Mouse (Mus musculus) CH12.LX (cell line): ENCODE measurements around the gene Gm10985. TPM values are rescaled to one million over a fixed set of nuclear protein-coding genes. Genes with fewer than 3 reads are reported as not detected.

ENCODE experiments used
- DNase-seq: peaks from one replicate; pipeline ENCODE4 v3.0.0-alpha.2; 2013; ENCODE audit errors: extremely low read depth
- H3K27ac ChIP-seq: 2 replicates; pipeline ENCODE4 v1.5.1; 2012; ENCODE audit warnings: low read depth, mild to moderate bottlenecking, control low read depth, moderate library complexity; ENCODE audit not compliant: insufficient read depth
- H3K27me3 ChIP-seq: replicated peaks from 2 replicates; pipeline ENCODE3; 2012; ENCODE audit warnings: inconsistent platforms
- H3K36me3 ChIP-seq, 2 experiments: replicated peaks in 1 of 2; 2 replicates each; pipeline versions ENCODE3 to v1.6.1; 2012; ENCODE audit warnings: inconsistent platforms in 1 of 2, low read length in 1 of 2, mild to moderate bottlenecking in 1 of 2, mixed read lengths in 1 of 2, moderate library complexity in 1 of 2; ENCODE audit not compliant: control insufficient read depth in 1 of 2, insufficient read depth in 1 of 2
- H3K4me1 ChIP-seq, 2 experiments: 2 replicates each; pipeline ENCODE4 v1.6.1; 2012; ENCODE audit warnings: inconsistent platforms in 1 of 2, moderate library complexity in 1 of 2; ENCODE audit not compliant: insufficient read depth in 2 of 2, control insufficient read depth in 1 of 2
- H3K4me2 ChIP-seq: 2 replicates; pipeline ENCODE4 v1.6.1; 2012; ENCODE audit warnings: low read depth, mild to moderate bottlenecking, control low read depth; ENCODE audit not compliant: poor library complexity, insufficient read depth, severe bottlenecking
- H3K4me3 ChIP-seq, 3 experiments: fragments of 150-350 bp in 1 of 3; sonication (generic) in 1 of 3; replicated peaks in 1 of 3; 2 replicates each; pipeline versions ENCODE3 to v1.5.1; 2011 to 2012; ENCODE audit warnings: low read depth in 2 of 3, low read length in 2 of 3, mild to moderate bottlenecking in 2 of 3, moderate library complexity in 2 of 3, control low read depth in 1 of 3, improper control_type of control experiment in 1 of 3, inconsistent platforms in 1 of 3, mixed read lengths in 1 of 3; ENCODE audit not compliant: poor library complexity in 1 of 3
- H3K79me2 ChIP-seq: replicated peaks from 2 replicates; pipeline ENCODE4 v1.6.1; 2012; ENCODE audit warnings: mild to moderate bottlenecking, moderate library complexity; ENCODE audit not compliant: control insufficient read depth, poor library complexity, insufficient read depth, severe bottlenecking; ENCODE audit errors: extremely low read depth
- H3K9ac ChIP-seq: 2 replicates; pipeline ENCODE4 v1.6.1; 2012; ENCODE audit warnings: low read depth, mild to moderate bottlenecking, control low read depth, moderate library complexity; ENCODE audit not compliant: insufficient read depth
- H3K9me3 ChIP-seq: replicated peaks from 2 replicates; pipeline ENCODE3; 2012; ENCODE audit warnings: low read length, inconsistent platforms, mixed read lengths
- ELF1 ChIP-seq: IDR thresholded peaks from 2 replicates; pipeline ENCODE4 v1.6.1; 2014; ENCODE audit warnings: low read depth, mild to moderate bottlenecking, inconsistent platforms, low read length, improper control_type of control experiment
- EP300 ChIP-seq: IDR thresholded peaks from 2 replicates; pipeline ENCODE4 v1.6.1; 2011; ENCODE audit warnings: low read length, improper control_type of control experiment
- GABPA ChIP-seq: IDR thresholded peaks from 2 replicates; pipeline ENCODE4 v1.6.1; 2012; ENCODE audit warnings: low read depth, low read length, improper control_type of control experiment, inconsistent platforms; ENCODE audit not compliant: insufficient replicate concordance
- HCFC1 ChIP-seq: IDR thresholded peaks from 2 replicates; pipeline ENCODE4 v1.6.1; 2012; ENCODE audit warnings: low read depth, mild to moderate bottlenecking, inconsistent platforms, low read length, improper control_type of control experiment
- IRF4 ChIP-seq: IDR thresholded peaks from 2 replicates; pipeline ENCODE4 v1.6.1; 2014; ENCODE audit warnings: low read depth, mild to moderate bottlenecking, inconsistent platforms, low read length, improper control_type of control experiment
- MAFK ChIP-seq: IDR thresholded peaks from 2 replicates; pipeline ENCODE4 v1.6.1; 2011; ENCODE audit warnings: low read length, improper control_type of control experiment; ENCODE audit not compliant: insufficient replicate concordance
- MAX ChIP-seq: IDR thresholded peaks from 2 replicates; pipeline ENCODE4 v1.6.1; 2011; ENCODE audit warnings: low read length, improper control_type of control experiment
- MEF2A ChIP-seq: IDR thresholded peaks from 2 replicates; pipeline ENCODE4 v1.6.1; 2014; ENCODE audit warnings: low read depth, mild to moderate bottlenecking, inconsistent platforms, low read length, improper control_type of control experiment, borderline replicate concordance
- NELFE ChIP-seq: IDR thresholded peaks from 2 replicates; pipeline ENCODE4 v1.6.1; 2011; ENCODE audit warnings: low read depth, low read length, improper control_type of control experiment
- NRF1 ChIP-seq: IDR thresholded peaks from 2 replicates; pipeline ENCODE4 v1.6.1; 2014; ENCODE audit warnings: low read depth, mild to moderate bottlenecking, inconsistent platforms, low read length, improper control_type of control experiment, moderate library complexity
- POLR2A ChIP-seq: IDR thresholded peaks from 2 replicates; pipeline ENCODE4 v1.6.1; 2011; ENCODE audit warnings: low read depth, mild to moderate bottlenecking, improper control_type of control experiment, low read length
- RCOR1 ChIP-seq: conservative IDR thresholded peaks from 2 replicates; pipeline ENCODE4 v1.6.1; 2012; ENCODE audit warnings: low read depth, mild to moderate bottlenecking, inconsistent platforms, low read length, improper control_type of control experiment
- SIN3A ChIP-seq: IDR thresholded peaks from 2 replicates; pipeline ENCODE4 v1.6.1; 2012; ENCODE audit warnings: low read length, improper control_type of control experiment, inconsistent platforms
- SMC3 ChIP-seq: IDR thresholded peaks from 2 replicates; pipeline ENCODE4 v1.6.1; 2011; ENCODE audit warnings: low read depth, low read length, improper control_type of control experiment
- USF2 ChIP-seq: conservative IDR thresholded peaks from 2 replicates; pipeline ENCODE4 v1.6.1; 2011; ENCODE audit warnings: low read depth, low read length, improper control_type of control experiment
- ZMIZ1 ChIP-seq: IDR thresholded peaks from 2 replicates; pipeline ENCODE4 v1.6.1; 2012; ENCODE audit warnings: low read depth, mild to moderate bottlenecking, inconsistent platforms, low read length, improper control_type of control experiment
- dilution Hi-C: fragments of 300-500 bp; cut with MboI; formaldehyde crosslinking; loops from 2 replicates; pipeline ENCODE4 v1.14.3; 2020; ENCODE audit warnings: low sequenced_read_pairs; ENCODE audit not compliant: extremely low pct_unique_long_range_greater_than_20kb, extremely low pct_ligation_motif_present
- in situ Hi-C: fragments of 300-500 bp; cut with MboI; formaldehyde crosslinking; loops from 3 replicates; pipeline ENCODE4 v1.14.3; 2019; ENCODE audit warnings: low sequenced_read_pairs, low pct_ligation_motif_present, low pct_unique_long_range_greater_than_20kb, mixed read lengths
- polyA plus RNA-seq: library from polyadenylated mRNA; unstranded; fragments of >175 nt; gene quantifications from 2 replicates; pipeline ENCODE4 v1.2.1, GENCODE M21; 2012; ENCODE audit warnings: low read depth; ENCODE audit not compliant: insufficient read length
- total RNA-seq, 2 experiments: library from RNA; depleted of rRNA; stranded (reverse); fragments of 300-350 nt in 1 of 2; fragments of >200 nt in 1 of 2; gene quantifications; 2 replicates each; pipeline ENCODE4 v1.2.3; 2012 to 2014

The Gm10985 gene
- total and polyA plus RNA-seq, 3 experiments: not detected

- in situ Hi-C loops: no loop called here
- Histone ChIP-seq H3K79me2 (no peaks in the 10 kb centered on the region), H3K4me3 (no peak overlapping the region), H3K27ac (no peak overlapping the region), H3K36me3 (no peaks in the 10 kb centered on the region), H3K9ac (no peak overlapping the region), H3K9me3 (no peaks in the 10 kb centered on the region), H3K4me2 (no peak overlapping the region), H3K27me3 (no peaks in the 10 kb centered on the region), H3K4me1 (peaks cover 2 to 3% of the 10 kb centered on the region in 2 experiments; a peak in 2 of 4 replicates)
- TF ChIP-seq ELF1 (no peak), RCOR1 (no peak), MAFK (no peak), NRF1 (no peak), GABPA (no peak), MAX (no peak), ZMIZ1 (no peak), HCFC1 (no peak)
- dilution Hi-C loops: no loop called here
- DNase-seq: no peak
Observed at GRCm38 (mm10) chr3:53869263-53869662, 24.4 kb downstream of the Gm10985 start.

GRCm38 (mm10) chr3:53870482-53870881 lies 25.6 kb downstream of the Gm10985 start:
- TF ChIP-seq IRF4: no peak
- no peak for TF ChIP-seq NRF1
- no peak for TF ChIP-seq POLR2A
- no peak for TF ChIP-seq ELF1
- no peak for TF ChIP-seq NELFE
- no peak for TF ChIP-seq MEF2A
- no peak for TF ChIP-seq ZMIZ1
- no peak for TF ChIP-seq SIN3A
- no peak for TF ChIP-seq EP300
- no peak for TF ChIP-seq USF2
- no peak for TF ChIP-seq SMC3
- TF ChIP-seq, all 38 proteins: peak for 0
- dilution Hi-C loops (no loop called here), in situ Hi-C loops (no loop called here)
- Histone ChIP-seq H3K4me1 (peaks cover 0 to 2% of the 10 kb centered on the region in 2 experiments; a peak in 3 of 4 replicates), H3K4me3 (no peak overlapping the region), H3K79me2 (no peaks in the 10 kb centered on the region), H3K27ac (no peak overlapping the region), H3K9ac (no peak overlapping the region), H3K27me3 (no peaks in the 10 kb centered on the region), H3K4me2 (no peak overlapping the region), H3K9me3 (no peaks in the 10 kb centered on the region), H3K36me3 (no peaks in the 10 kb centered on the region)
- no peak for DNase-seq
